Mouse (Mus musculus) liver, embryonic 12.5 days (tissue): Measurements from ENCODE around the gene Krtcap2. TPM values are rescaled to one million over a fixed set of nuclear protein-coding genes. Genes with fewer than 3 reads are reported as not detected.
"Not testable (repeated sequence)": the region's sequence is repeated elsewhere in the genome, so short reads cannot be mapped to it uniquely, and the experiment has no call there.

Experiments
- ATAC-seq: fragments of 200-750 bp; cut with Nextera tagmentation; 2 replicates; pipeline ENCODE4 v1.8.0; 2017; ENCODE audit warnings: moderate number of reproducible peaks, mild to moderate bottlenecking, moderate library complexity
- H3K27ac ChIP-seq: fragments of 300-500 bp; sonication (generic); 2 replicates; pipeline ENCODE4 v1.5.1; 2016; ENCODE audit warnings: mild to moderate bottlenecking
- H3K27me3 ChIP-seq: fragments of 300-500 bp; sonication (generic); replicated peaks from 2 replicates; pipeline ENCODE4 v1.6.1; 2016; ENCODE audit warnings: mild to moderate bottlenecking, moderate library complexity
- H3K36me3 ChIP-seq: fragments of 300-500 bp; sonication (generic); 2 replicates; pipeline ENCODE4 v1.6.1; 2016; ENCODE audit warnings: mild to moderate bottlenecking, moderate library complexity
- H3K4me1 ChIP-seq: fragments of 300-500 bp; sonication (generic); 2 replicates; pipeline ENCODE4 v1.6.1; 2016
- H3K4me2 ChIP-seq: fragments of 300-500 bp; sonication (generic); 2 replicates; pipeline ENCODE4 v1.6.1; 2016; ENCODE audit warnings: mild to moderate bottlenecking, moderate library complexity
- H3K4me3 ChIP-seq: fragments of 300-500 bp; sonication (generic); 2 replicates; pipeline ENCODE4 v1.5.1; 2016; ENCODE audit warnings: mild to moderate bottlenecking, moderate library complexity
- H3K9ac ChIP-seq: fragments of 300-500 bp; sonication (generic); 2 replicates; pipeline ENCODE4 v1.6.1; 2016; ENCODE audit warnings: mild to moderate bottlenecking, moderate library complexity
- H3K9me3 ChIP-seq: fragments of 300-500 bp; sonication (generic); replicated peaks from 2 replicates; pipeline ENCODE4 v1.6.1; 2016; ENCODE audit warnings: mild to moderate bottlenecking, moderate library complexity
- WGBS: fragments of 180-500 bp; shearing (Covaris S2); methylation state at CpG from one replicate; pipeline ENCODE4 v1.1.7; 2016; ENCODE audit not compliant: insufficient replicate concordance; 5-methylcytosine and 5-hydroxymethylcytosine counted together
- polyA plus RNA-seq: library from polyadenylated mRNA; unstranded; fragments of >200 nt; fragmentation: Nextera tagmentation; extraction: Ambion mirVana; gene quantifications from 2 replicates; pipeline ENCODE4 v1.2.1, GENCODE M21; 2016

Krtcap2 gene
- polyA plus RNA-seq, 1 experiment from 2014 or later, result 187 TPM

- Histone ChIP-seq H3K36me3 (peaks cover 59% of the 10 kb centered on the region), H3K4me2 (no peak overlapping the region), H3K9me3 (no peaks in the 10 kb centered on the region), H3K27me3 (peaks cover 9% of the 10 kb centered on the region), H3K9ac (no peak overlapping the region), H3K4me3 (no peak overlapping the region), H3K27ac (no peak overlapping the region), H3K4me1 (peaks cover 39% of the 10 kb centered on the region)
- 70% methylated on average over 7 of the region's 7 CpGs for WGBS
- no peak for ATAC-seq
These were observed 35.0 kb upstream of the Krtcap2 start for GRCm38 (mm10) chr3:89210731-89211130.

DNA sequence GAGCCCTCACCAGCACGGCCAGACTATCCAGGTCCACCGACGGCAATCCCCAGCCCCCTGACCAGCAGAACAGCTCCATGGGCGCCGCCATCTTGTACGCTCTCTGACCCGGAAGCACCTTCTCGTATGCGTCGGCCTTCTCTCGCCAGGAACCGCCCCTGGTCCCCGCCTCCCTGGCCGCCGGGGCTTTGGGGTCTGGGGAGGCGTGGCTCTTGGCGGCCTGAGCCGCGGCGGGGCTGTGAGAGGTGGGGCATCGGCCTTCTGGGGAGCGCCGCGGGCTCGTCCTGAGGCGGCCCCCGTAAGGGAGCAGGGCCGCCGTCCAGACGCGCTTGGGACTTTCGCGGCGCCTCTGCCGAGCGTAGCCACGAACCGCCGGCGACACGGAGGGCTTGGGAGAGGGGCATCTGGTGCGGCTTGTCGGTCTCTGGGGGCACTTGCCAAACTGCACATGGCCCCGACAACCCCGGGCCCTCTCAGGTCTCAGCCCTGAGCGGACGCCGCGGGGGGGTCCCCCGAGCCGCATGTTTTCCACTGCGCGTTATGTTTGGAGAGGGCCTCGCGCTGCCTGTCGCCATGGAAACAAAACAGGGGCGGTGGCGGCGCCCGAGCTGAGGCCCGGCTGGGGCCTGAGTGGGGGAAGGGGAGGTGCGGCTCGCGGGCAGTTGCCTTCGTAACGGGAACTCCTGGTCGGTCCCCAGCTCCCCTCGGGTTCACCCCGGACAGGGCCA is 31.8 kb upstream of the Krtcap2 start:
- Histone ChIP-seq H3K27ac (peak overlapping the region; percentile 90), H3K4me2 (peak overlapping the region; percentile 96), H3K9ac (peak overlapping the region; percentile 80), H3K4me1 (peaks cover 41% of the 10 kb centered on the region), H3K36me3 (peaks cover 28% of the 10 kb centered on the region), H3K27me3 (peaks cover 20% of the 10 kb centered on the region), H3K9me3 (no peaks in the 10 kb centered on the region), H3K4me3 (peak overlapping the region; percentile 87)
- WGBS, result under 1% methylated on average over 69 of the region's 69 CpGs
- ATAC-seq, result peak; percentile 90

DNA sequence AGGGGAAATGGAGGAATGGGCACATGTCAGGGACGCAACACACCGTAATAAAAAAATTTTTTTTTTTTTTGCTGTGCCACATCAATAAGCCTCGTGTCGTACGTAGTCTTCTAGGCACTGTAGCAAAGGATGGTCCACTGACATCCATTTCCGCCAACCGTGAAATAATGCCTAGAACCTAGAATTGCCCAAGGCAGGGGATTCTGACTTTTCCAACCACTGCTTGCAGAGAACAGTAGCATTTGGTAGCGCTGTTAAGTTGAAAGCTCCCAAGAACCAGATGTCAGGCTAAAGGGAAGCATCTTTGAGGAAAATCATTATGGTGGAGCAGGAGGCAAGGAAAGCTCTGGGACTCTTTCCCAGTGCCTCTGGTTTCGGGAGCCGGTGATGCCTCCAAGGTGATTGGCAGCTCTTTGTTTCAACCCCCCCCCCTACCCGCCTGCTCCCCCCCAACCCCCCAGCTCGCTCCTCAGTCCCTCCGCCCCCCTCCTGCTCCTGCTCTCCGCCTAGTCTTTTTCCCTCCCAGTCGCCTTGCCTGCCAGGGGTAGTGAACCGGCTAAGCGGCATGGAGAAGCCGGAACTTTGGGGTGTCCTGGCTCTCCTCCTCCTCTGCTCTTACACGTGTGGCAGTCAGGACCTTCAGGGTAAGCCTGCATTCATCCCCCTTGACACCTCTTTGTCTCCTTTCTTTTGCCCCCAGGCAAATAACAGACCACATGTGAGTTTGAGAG is 30.9 kb upstream of the Krtcap2 start, which contains the start of gene Thbs3:
Gene Thbs3, plus strand, starts transcription at position 500 of the 731 bp plus-strand sequence.
- WGBS, result 3% methylated on average over 19 of the region's 19 CpGs
- H3K9me3 ChIP-seq, result no peaks in the 10 kb centered on the region
- peak within 1 kb of the TSS; percentile 80 for H3K9ac ChIP-seq

DNA sequence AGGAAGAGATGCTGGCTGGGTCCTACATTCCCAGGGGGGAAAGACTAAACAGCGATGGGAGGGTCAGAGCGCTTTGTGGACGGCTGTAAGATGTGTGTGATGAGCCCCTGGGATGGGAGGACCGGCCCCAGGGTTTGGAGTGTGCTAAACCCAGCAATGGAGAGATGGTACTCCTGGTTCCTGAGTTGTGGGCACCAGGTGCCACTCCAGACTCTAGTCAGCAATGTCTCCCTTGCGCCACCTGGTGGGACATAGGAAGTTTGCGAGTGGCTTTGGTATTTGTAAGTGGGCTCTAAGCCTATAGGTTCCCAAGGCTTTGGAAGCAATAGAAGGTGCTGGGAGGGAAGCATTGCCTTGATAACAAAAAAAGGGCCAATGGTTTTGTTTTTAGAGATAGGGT is 29.9 kb upstream of the Krtcap2 start:
- H3K27ac ChIP-seq, result 0 out of 2 replicates have a peak overlapping the region, but pooled peaks have one; percentile 14

More for the DNA sequence above, 30.9 kb upstream of the Krtcap2 start, which contains the start of gene Thbs3:
- H3K4me1 ChIP-seq, result peaks cover 41% of the 10 kb centered on the region
- H3K27me3 ChIP-seq, result peaks cover 26% of the 10 kb centered on the region
- no peak for ATAC-seq
- H3K4me3 ChIP-seq, result peak within 1 kb of the TSS; percentile 87
- H3K4me2 ChIP-seq, result peak within 1 kb of the TSS; percentile 96
- H3K36me3 ChIP-seq, result peaks cover 20% of the 10 kb centered on the region
- peak within 1 kb of the TSS; percentile 90 for H3K27ac ChIP-seq

GRCm38 (mm10) chr3:89216407-89216806 is 29.4 kb upstream of the Krtcap2 start:
- 60% methylated on average over 7 of the region's 7 CpGs for WGBS
- not testable (repeated sequence) for H3K4me2 ChIP-seq, H3K4me3 ChIP-seq, H3K9me3 ChIP-seq, H3K9ac ChIP-seq, H3K27ac ChIP-seq, H3K36me3 ChIP-seq, ATAC-seq
- peaks cover 32% of the 10 kb centered on the region for H3K27me3 ChIP-seq
- peaks cover 37% of the 10 kb centered on the region for H3K4me1 ChIP-seq

More for the DNA sequence above, 29.9 kb upstream of the Krtcap2 start:
- H3K4me2 ChIP-seq, result peak overlapping the region; percentile 96
- peak overlapping the region; percentile 80; the same call in 1 of the 2 replicates for H3K9ac ChIP-seq
- H3K36me3 ChIP-seq, result peaks cover 10% of the 10 kb centered on the region
- no peaks in the 10 kb centered on the region for H3K9me3 ChIP-seq
- WGBS, result under 1% methylated on average over 6 of the region's 6 CpGs
- ATAC-seq, result 0 out of 2 replicates have a peak, but pooled peaks have one; percentile 22
- H3K27me3 ChIP-seq, result peaks cover 27% of the 10 kb centered on the region
- H3K4me1 ChIP-seq, result peaks cover 41% of the 10 kb centered on the region
- H3K4me3 ChIP-seq, result peak overlapping the region; percentile 87; the same call in 1 of the 2 replicates

DNA sequence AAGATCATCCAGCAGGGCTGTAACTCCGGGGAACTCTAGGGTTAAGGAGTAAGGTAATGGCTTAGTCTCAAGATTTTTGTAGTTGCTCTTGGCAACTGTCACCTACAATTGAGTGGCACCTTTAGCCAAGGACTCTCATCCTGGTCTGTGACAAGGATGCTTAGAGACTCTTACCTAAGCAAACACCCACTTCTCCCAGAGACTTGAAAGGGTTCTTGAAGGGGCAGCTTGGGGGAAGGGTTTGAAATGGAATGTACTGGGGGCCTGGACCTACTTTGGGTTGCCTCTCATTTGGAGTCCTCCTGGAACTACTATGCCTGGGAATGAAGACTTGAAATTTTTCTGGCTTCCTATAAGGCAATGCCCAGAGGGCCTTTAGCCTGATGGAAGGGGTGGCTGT is 27.5 kb upstream of the Krtcap2 start:
- 63% methylated on average over 1 of the region's 1 CpGs for WGBS
- H3K27ac ChIP-seq, result no peak overlapping the region
- H3K9ac ChIP-seq, result no peak overlapping the region
- H3K27me3 ChIP-seq, result peaks cover 40% of the 10 kb centered on the region
- no peak overlapping the region for H3K4me2 ChIP-seq
- H3K36me3 ChIP-seq, result no peaks in the 10 kb centered on the region
- no peaks in the 10 kb centered on the region for H3K9me3 ChIP-seq
- ATAC-seq, result no peak
- H3K4me1 ChIP-seq, result peaks cover 18% of the 10 kb centered on the region
- no peak overlapping the region for H3K4me3 ChIP-seq

- H3K4me1 ChIP-seq, result peaks cover 13% of the 10 kb centered on the region
- H3K36me3 ChIP-seq, result no peaks in the 10 kb centered on the region
- no peak overlapping the region for H3K4me2 ChIP-seq
- H3K27ac ChIP-seq, result no peak overlapping the region
- no peak for ATAC-seq
- peaks cover 53% of the 10 kb centered on the region for H3K27me3 ChIP-seq
- H3K4me3 ChIP-seq, result no peak overlapping the region
- H3K9me3 ChIP-seq, result no peaks in the 10 kb centered on the region
- WGBS, result 24% methylated on average over 8 of the region's 8 CpGs
- H3K9ac ChIP-seq, result no peak overlapping the region
These were observed 26.2 kb upstream of the Krtcap2 start for GRCm38 (mm10) chr3:89219546-89219945.

GRCm38 (mm10) chr3:89221167-89221566 is 24.6 kb upstream of the Krtcap2 start:
- H3K27me3 ChIP-seq, result peaks cover 59% of the 10 kb centered on the region
- WGBS, result 73% methylated on average over 5 of the region's 5 CpGs

GRCm38 (mm10) chr3:89224796-89225195 is 21.0 kb upstream of the Krtcap2 start:
- Histone ChIP-seq H3K9me3 (no peaks in the 10 kb centered on the region), H3K4me3 (no peak overlapping the region), H3K4me1 (peaks cover 31% of the 10 kb centered on the region), H3K27me3 (peaks cover 77% of the 10 kb centered on the region), H3K4me2 (no peak overlapping the region), H3K36me3 (no peaks in the 10 kb centered on the region), H3K9ac (no peak overlapping the region), H3K27ac (no peak overlapping the region)
- 56% methylated on average over 11 of the region's 11 CpGs for WGBS
- no peak for ATAC-seq

More at GRCm38 (mm10) chr3:89221167-89221566, 24.6 kb upstream of the Krtcap2 start:
- peaks cover 3% of the 10 kb centered on the region; the same call in 1 of the 2 replicates for H3K4me1 ChIP-seq
- H3K36me3 ChIP-seq, result no peaks in the 10 kb centered on the region
- no peak overlapping the region for H3K4me3 ChIP-seq
- H3K4me2 ChIP-seq, result no peak overlapping the region
- no peak for ATAC-seq
- H3K9ac ChIP-seq, result no peak overlapping the region
- H3K9me3 ChIP-seq, result no peaks in the 10 kb centered on the region
- no peak overlapping the region for H3K27ac ChIP-seq

GRCm38 (mm10) chr3:89225321-89225815 is 20.4 kb upstream of the Krtcap2 start:
- Histone ChIP-seq H3K4me1 (peaks cover 31% of the 10 kb centered on the region), H3K4me2 (no peak overlapping the region), H3K4me3 (no peak overlapping the region), H3K9me3 (no peaks in the 10 kb centered on the region), H3K27me3 (peaks cover 83% of the 10 kb centered on the region), H3K36me3 (no peaks in the 10 kb centered on the region), H3K27ac (no peak overlapping the region), H3K9ac (no peak overlapping the region)
- ATAC-seq, result no peak
- 50% methylated on average over 12 of the region's 12 CpGs for WGBS

DNA sequence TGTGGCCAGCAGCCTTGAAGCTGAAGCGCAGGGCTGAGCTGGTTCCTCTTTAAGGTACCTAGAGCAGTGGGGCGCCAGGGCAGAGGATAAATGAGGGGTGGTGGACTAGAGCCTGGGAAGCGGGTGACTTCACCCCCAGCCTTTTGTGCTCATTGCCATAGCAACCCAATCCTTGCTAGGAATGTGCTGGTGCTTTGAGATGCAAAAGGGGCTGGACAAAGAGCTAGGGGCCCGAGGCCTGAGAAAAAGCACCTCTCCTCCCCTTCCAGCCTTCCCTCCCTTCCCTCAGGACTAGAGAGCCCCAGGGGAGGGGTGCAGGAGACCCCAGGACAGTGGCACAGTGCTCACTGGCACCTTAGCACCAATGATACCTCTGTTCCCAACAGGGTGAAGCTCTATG is 19.8 kb upstream of the Krtcap2 start:
- Histone ChIP-seq H3K27me3 (peaks cover 87% of the 10 kb centered on the region), H3K4me1 (peaks cover 31% of the 10 kb centered on the region), H3K4me2 (no peak overlapping the region), H3K9me3 (no peaks in the 10 kb centered on the region), H3K36me3 (no peaks in the 10 kb centered on the region), H3K4me3 (no peak overlapping the region), H3K27ac (no peak overlapping the region), H3K9ac (no peak overlapping the region)
- ATAC-seq, result no peak
- 29% methylated on average over 4 of the region's 4 CpGs for WGBS

- Histone ChIP-seq H3K9ac (no peak overlapping the region), H3K27ac (no peak overlapping the region), H3K36me3 (no peaks in the 10 kb centered on the region), H3K4me3 (no peak overlapping the region), H3K9me3 (no peaks in the 10 kb centered on the region), H3K27me3 (peaks cover 87% of the 10 kb centered on the region), H3K4me1 (peaks cover 31% of the 10 kb centered on the region), H3K4me2 (0 out of 2 replicates have a peak overlapping the region, but pooled peaks have one; percentile 9)
- ATAC-seq, result no peak
- 37% methylated on average over 11 of the region's 11 CpGs for WGBS
These were observed 19.4 kb upstream of the Krtcap2 start for GRCm38 (mm10) chr3:89226361-89226760.
